Mouse (Mus musculus): ENCODE results near the gene Adgrf3.
"Not testable (repeated sequence)": the region's sequence is repeated elsewhere in the genome, so short reads cannot be mapped to it uniquely, and the experiment has no call there.

The Adgrf3 gene

DNA sequence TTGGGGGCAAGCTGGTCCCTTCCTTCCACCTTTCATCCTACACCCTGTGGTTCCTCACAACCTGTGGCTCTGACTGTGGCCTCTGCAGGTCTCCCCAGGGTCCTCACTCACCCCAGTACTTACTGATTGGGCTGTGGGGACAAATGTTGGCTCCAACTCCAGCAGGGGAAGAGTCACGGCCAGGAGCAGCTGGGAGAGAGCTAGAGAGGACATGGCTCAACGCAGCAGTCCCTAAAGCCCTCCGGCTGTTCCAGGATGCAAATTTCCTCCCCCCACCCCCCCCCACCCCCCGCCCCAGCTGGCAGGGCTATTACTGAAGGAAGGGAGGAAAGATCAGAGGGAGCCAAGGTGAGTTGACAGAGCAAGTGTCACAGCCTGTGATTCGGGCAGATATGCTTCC lies at the start of gene Adgrf3:
TSS of gene Adgrf3 (minus strand) at position 230 of the 400 bp plus-strand sequence.
- no peak for DNase-seq (ENCODE audit: extremely low spot score, low spot score)

DNA sequence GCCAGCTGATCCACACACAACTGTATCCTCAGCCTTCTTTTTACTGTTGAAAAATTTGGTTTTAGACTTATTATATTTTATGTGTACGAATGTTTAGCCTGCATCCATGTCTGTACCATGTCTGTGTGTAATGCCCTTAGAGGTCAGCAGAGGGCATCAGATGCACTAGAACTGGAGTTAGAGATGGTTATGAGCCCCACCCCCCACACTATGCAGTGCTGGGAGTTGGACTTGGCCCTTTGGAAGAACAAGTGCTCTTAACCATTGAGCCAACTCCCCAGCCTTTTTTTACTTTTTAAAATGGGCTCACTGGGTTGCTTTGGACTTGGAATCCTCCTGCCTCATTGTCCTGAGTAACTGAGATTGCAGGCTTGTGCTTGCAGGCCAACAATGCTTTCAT lies 42.1 kb upstream of the Adgrf3 start:
- DNase-seq (ENCODE audit: extremely low spot score, low spot score): no peak

DNA sequence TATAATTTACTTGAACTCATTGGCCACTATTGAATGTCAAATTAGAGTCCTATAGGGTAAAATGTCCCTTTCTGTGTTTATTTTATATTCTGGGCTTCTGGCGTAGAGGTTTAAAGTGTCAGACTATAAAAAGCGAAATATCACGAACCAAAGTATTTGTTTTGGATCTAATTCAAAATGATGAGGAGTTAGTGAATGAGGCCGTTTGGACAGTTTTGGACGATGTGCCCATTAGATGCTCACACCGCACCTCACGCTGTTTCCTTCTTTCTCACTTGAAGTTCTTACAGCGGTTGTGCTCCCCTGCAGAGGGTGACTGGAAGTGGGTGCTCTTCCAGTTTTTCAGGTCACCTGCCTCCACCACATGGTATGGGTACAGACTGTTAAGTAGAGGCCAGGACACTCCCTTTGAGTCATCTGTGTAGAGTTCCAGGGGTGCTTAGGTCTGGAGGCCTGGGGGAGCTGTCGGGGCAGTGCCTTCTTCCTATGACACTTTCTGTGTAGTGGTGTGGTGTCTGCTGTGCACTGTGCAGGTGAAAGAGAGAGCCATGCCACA lies 40.4 kb upstream of the Adgrf3 start:
- DNase-seq (ENCODE audit: extremely low spot score, low spot score): no peak

DNA sequence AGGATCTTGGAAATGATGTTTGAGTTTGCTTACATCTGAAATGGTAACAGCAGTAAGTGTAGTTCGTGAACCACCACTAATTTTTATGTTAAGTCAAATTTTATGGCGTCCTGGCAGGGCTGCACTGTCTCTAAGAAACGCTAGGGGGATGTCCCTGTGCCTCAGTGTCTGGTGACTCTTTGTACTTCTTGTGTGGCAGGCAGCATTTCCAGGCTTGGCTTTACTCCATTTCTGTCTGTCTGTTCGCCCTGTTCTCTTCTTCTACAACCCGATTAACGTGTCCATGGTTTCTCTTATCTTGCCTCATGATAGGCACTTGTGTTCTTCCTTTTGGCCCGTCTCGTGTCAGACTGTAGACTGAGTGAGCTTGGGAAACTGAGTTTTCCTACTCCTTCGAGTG lies 38.2 kb upstream of the Adgrf3 start:
- no peak for DNase-seq (ENCODE audit: extremely low spot score, low spot score)

DNA sequence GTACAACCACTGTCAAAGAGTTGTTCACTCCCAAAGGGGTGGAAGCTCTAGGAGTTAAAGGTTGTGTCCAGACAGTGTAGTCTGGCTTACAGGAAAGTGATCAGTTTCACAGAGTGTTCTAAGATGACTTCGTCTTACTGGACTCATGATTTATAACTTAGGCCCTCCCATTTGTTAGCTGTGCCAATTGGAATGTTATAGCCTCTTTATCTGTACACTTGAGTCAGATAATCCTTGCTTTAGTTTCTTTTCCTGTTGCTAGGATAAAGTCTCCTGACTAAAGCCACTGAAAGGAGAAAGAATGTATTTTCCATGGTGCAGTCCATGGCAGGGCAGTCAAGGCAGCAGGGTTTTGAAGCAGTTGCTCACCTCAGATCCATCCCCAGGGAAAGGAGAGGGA lies 36.9 kb upstream of the Adgrf3 start:
- DNase-seq (ENCODE audit: extremely low spot score, low spot score): no peak

DNA sequence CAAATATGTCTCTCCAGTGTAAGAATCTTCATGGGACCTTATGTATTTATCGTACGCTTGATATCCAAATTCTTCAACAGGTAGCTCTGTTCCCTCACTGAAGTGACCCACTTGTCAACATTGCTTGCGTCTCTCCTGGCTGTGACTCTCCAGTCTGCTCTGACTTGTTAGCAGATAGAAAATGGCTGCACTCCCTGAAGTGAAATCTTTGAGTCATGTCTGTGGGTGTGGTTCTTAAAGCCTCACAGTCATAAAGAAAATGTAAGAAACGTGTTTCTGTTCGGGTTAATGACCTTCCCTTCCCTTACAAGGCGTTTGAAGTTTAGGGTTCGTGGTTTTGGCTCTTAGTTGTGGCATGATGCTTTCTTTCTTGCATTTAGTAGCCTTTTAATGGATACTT lies 35.0 kb upstream of the Adgrf3 start:
- no peak for DNase-seq (ENCODE audit: extremely low spot score, low spot score)

DNA sequence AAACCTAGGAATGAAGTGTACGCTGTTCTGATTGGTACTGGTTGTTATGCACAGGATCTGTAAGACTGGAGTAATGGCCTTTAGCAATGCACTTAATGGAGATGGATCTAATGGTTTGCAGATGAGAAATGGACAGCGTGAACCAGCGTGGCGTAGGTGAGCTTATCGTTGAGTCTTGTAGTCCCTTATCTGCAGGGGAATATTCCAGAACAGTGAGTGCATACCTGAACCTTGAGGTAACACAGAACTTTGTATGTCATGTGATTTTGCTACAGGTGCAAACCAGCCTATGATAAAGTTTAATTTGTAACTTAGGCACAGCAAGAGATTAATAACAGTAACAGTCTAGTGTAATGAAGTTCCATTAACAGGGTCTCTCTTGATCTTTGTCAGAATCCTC lies 33.0 kb upstream of the Adgrf3 start:
- DNase-seq (ENCODE audit: extremely low spot score, low spot score): no peak

DNA sequence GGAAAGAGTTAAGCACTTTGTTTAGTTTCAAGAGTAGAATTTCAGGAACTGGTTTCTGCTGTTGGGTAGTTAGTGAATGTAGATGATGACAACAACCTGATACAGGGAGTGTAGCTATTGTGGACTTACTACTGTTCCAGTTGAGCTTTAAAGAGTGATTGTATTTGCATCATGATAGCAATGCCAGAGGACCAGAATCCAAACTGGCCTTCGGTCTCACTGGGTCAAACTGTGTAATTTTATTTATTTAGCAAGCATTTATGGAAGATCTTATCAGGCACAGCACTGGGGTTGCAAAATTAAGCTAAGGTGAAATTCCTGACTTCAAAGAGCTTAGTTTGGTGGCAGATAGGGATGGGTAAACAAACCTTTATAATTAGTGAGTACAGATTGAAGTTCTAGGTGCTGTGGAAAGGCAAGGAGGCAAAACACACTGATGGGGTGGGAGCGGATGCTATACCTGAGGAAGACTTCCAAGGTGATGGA lies 30.2 kb upstream of the Adgrf3 start:
- no peak for DNase-seq (ENCODE audit: extremely low spot score, low spot score)

DNA sequence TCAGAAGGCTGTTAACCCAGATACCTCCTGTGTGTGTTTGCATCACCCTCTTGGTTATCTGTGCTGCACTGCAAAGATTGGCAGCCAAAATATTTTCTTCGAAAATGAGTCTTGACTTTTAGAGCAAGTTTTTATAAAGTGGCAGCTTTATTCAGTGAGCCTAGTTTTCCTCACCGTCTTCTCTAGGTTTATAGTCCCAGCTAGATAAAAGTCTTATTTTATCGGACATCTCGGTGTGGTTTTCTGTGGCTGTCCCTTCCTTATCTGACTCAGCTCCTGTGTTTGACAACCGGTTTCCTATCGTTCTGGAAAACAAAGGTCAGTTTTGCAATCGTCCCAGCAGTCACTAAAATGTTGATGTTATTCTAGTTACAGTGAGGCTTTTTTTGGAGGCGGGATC lies 28.5 kb upstream of the Adgrf3 start:
- no peak for DNase-seq (ENCODE audit: extremely low spot score, low spot score)

DNA sequence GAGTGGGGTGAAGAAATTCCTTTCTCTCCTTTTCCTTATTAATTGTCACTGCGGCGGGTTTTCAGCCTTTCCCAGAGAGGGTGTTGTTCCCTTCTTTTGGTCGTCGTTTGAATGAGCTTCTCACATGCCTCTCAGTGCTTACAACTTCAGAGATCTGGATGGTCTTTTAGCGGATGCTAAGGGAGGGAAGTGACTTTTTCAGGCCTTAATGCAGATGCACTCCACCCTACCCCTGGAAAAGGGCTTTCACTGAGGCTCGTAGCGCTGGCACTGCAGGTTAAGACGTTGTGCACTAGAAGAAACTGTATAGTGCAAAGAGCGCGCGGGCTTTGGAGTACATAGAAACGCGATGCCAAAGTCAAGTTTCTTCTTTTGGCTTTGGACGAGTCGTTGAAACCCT lies 27.5 kb upstream of the Adgrf3 start:
- DNase-seq (ENCODE audit: extremely low spot score, low spot score): no peak

DNA sequence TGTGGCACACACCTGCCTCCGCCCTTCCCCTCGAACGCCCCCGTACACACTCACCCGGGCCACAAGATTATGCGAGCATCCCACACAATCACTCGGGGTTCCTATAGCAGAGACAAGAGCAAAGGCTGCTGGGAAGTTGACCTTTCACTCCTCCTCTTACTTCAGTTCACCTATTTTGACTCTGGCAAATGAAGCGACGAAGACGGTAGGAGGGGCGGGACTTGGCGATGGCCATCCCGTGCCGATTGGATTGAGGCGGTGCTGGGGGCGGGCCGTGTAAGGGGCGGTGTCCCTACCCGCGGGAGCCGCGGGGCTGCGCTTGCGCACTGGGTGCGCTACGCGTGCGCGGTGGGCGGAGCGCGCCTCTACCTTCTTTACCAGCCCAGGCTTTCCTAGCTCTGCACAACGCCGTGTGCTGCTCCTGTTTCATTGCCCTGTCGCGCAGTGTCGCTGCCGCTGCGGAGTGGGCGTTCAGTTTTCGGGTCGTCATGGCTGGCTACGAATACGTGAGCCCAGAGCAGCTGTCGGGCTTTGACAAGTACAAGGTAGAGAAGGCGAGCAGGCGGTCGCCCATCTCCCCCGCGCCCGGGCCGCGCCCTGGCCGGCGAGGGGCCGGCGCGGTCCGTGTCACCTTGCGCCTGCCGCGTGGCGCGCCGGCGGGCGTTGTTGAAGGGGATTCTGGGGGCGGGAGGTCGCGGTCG lies 26.9 kb upstream of the Adgrf3 start, which contains the start of gene Selenoi:
TSS of gene Selenoi (plus strand) at position 311 of the 701 bp plus-strand sequence.
- peak; percentile 94 for DNase-seq (ENCODE audit: extremely low spot score, low spot score)

DNA sequence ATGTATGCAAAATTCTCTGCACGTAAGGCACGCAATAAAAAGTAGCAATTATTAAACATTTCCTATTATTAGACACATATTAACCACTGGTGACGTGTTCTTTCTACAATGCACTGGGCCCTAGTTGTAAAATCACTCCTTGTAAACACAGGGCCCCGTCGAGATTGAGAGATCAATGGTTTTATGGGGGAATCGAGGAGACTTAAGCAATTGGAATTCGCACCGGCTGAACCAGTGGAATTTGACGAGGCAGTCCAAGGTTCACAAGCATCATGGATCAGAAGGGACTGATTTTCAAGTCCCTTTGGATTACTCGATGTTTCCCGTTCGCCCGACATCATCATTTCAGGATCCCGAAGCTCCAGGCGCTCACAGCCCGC lies 26.4 kb upstream of the Adgrf3 start:
- no peak for DNase-seq (ENCODE audit: extremely low spot score, low spot score)

DNA sequence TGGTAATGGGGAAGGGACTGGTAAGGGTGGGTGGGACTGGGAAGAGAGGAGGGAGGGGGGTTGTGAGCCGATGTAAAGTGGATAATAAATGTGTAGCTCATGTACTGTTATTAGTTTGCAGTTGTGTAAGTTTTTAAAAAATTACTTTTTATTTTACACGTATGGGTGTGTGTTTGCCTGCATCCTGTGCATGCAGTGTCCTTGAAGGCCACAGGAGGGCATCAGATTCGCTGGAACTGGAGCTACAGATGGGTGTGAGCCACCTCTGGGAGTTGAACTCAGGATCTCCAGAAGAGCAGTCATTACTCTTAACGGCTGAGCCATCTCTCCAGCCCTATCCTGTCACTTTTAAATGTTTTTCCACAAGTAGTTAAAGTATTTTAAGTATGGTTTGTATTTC lies 25.4 kb upstream of the Adgrf3 start:
- DNase-seq (ENCODE audit: extremely low spot score, low spot score): no peak

DNA sequence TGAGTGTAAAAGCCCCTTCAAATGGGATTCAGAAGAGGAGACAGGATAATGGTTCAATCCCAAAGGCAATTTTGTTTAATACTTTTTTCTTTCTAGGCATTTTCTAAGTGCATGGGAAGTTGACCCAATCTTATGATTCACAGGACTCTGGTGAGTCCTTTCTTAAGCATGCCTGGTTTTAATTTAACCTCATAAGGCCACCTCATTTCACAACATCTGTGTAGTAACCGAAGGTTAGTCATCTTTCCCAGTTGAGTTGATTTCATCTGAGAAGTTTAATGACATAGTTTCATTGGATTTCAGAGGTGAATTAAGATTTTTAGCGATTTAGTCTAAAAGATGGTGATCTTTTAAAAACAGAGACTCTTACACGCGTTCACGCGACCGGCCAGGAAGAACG lies 17.2 kb upstream of the Adgrf3 start:
- no peak for DNase-seq (ENCODE audit: extremely low spot score, low spot score)

DNA sequence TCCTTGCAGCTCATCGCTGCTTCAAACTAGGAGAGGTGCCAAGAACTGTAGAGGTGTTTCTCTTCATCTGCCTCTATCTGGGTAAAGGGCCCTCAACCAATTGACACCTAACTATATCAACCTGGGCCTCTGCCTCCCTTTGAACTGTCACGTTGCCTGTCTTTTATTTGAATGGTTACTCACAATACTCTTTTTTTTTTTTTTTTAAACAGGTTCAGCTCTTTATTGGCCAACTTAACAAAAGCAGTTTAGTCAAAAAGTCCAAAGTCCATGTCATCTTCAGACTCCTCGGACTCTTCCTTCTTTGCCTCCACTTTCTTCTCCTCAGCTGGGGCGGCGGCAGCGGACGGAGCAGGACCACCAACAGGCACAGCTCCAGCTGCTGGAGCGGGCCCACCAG lies 15.1 kb upstream of the Adgrf3 start:
- no peak for DNase-seq (ENCODE audit: extremely low spot score, low spot score)

DNA sequence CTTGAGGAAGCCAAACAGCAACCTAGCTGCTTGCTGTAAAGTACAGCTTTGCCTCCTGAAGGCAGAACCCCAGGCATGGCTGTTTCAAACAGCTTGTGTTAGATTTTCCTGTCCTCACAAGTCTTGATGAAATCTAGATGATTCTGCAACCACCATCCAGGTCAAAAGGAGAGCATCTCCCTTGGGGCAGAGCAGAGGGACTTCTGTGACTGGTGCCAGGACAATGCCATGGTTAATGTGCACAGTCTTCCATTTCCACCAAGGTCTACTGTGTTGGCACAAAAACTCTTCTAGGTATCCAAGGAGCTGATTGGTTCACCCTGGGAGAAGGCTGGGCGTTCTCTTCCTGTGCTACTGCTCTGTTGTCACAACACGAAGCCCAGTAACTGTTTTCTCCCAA lies 14.2 kb upstream of the Adgrf3 start:
- no peak for DNase-seq (ENCODE audit: extremely low spot score, low spot score)

DNA sequence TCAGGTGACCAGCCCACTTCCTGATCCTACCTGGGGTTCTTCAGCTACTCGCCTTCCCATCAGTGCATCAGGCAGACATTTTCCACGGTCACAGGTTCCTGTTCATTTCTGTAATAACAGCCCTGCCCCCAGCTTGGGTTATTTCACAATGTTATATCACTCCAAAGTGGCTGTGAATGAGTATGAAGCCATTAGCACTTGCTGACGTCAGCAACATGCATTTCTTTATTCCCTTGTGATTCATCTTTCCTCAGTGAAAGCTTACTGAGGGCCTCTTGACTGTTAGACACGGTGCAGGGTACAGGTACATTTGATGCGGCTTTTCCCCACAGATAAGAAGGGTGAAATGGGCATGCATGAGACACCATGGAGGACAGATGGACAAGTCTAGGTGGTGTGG lies 10.4 kb upstream of the Adgrf3 start:
- DNase-seq (ENCODE audit: extremely low spot score, low spot score): no peak

DNA sequence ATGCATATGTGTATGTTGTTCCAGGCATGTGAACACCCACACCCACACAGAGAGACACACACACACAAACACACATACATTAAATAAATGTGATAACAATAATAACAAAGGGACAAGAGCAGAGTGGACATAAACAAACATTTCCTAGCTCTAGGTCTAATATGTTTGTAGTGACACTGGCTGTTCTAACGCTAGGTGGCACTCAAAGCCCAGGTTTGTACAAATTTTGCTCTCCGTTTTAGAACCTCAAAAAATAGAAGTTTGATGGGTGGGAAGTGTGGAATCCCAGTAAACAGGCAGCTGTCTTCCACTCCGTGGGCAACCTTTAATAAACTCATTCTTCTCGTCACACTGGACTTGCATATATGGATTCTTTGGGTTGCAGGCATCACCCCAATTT lies 9.4 kb upstream of the Adgrf3 start:
- DNase-seq (ENCODE audit: extremely low spot score, low spot score): peak; percentile 50

DNA sequence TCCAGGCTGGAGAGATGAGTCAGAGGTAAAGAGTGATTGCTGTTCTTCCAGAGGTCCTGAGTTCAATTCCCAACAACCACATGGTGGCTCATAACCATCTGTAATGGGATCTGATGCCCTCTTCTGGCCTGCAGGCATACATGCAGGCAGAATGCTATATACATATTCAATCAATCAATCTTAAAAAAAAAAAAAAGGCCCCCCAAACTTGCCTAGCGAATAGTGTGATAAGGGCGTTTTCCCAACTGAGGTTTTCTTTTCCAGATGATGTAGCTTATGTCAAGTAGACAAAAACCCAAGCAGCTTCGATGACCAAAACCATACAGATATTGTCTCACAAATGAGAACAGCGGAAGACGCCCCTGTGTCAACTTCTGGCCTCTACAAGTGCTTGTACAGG lies 5.2 kb upstream of the Adgrf3 start:
- DNase-seq (ENCODE audit: extremely low spot score, low spot score): not testable (repeated sequence)

DNA sequence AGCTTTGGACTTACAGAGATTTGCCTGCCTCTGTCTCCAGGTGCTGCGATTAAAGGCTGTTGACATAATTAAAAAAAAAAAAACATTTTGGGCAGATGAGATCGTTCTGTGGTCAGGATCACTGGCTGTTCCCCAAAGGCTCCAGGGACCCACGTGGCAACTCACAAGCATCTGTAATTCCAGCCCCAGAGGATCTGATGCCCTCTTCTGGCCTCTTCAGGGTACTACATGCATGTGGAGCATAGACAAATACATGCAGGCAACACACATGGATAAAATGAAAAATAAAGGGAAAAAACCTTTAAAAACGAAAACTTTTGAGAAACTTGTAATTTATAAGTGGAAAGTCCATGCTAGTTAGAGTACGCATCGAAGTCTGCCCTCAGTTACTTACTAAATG lies 1.8 kb upstream of the Adgrf3 start:
- DNase-seq (ENCODE audit: extremely low spot score, low spot score): peak; percentile 26

DNA sequence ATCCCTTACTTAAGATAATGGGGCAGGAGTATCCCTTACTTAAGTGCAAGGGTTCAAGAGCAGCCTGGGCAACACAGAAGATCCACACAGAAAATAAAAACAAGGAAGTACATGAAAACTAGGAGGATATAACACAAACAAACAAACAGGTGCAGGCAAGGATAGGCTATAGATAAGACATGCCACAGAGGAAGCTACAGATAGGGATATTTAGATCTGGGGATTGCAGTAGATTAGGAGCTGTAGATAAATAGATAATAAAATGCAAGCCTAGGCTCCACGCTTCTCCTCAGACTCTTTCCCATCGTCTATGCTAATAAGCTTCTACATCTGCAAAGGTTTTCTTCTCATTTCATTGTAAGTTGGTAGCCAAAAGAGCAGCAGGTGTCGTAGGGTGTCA lies 488 bp downstream of the Adgrf3 start:
- DNase-seq (ENCODE audit: extremely low spot score, low spot score): no peak

DNA sequence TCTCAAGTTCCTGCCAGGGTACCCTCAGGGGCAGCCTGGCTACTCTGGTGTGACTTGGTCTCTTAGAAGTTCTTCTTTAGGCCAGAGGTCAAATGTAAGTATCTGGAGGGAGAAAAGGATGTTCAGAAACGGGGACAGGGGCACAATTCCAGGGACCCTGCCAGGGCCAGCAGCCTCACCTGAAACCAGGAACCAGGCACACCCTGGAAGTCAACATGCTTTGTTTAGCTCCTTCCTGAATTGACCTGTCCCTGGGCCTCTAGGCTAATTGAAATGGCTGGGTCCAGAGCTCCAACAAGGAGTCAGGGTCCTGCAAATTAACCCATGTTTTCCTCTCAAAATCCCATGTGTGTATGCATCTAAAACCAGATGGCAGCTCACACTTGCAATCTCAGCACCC lies 1.1 kb downstream of the Adgrf3 start:
- no peak for DNase-seq (ENCODE audit: extremely low spot score, low spot score)

DNA sequence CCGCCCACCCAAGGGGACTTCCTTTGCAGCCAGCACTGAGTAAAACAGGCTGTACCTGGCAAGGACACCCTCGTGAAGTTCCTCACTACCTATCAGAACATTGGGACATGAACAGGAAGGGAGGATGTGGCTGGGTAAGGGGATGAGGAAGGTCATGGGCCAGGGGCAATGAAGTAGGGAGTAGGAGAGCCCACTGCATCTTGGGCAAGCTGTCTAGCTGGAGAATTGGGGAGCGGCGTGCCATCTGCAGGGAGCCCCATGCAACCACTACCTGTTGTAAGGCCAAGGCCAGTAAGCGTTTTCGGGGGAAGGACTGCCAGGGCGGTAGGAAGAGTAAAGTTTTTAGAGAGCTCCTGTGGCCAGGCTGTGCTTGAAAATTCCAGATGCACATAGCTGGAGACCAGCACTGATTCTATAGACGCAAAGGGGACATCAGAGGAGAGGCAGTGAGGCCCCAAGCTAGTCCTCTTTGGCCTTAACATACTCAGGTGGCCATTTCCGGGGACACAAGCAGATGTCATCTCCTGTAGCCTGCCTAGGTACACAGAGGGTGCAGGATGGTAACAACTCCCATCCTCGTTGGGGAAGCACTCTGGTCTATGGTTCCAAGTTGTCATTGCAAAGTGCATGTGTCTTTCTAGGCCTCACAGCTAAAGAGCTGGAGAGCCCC lies 2.2 kb downstream of the Adgrf3 start:
- DNase-seq (ENCODE audit: extremely low spot score, low spot score): no peak
